Mouse (Mus musculus) urinary bladder, postnatal 36 days (tissue): Measurements from ENCODE around the gene C2cd4b.
A peak's percentile ranks its signal among the peaks of the same experiment; 100 is the strongest.

ENCODE experiments used
- DNase-seq, 2 experiments: peaks; one replicate each; pipeline ENCODE4 v3.0.0; 2022; ENCODE audit warnings: low spot score in 2 of 2, mixed read lengths in 1 of 2

C2cd4b gene

DNA sequence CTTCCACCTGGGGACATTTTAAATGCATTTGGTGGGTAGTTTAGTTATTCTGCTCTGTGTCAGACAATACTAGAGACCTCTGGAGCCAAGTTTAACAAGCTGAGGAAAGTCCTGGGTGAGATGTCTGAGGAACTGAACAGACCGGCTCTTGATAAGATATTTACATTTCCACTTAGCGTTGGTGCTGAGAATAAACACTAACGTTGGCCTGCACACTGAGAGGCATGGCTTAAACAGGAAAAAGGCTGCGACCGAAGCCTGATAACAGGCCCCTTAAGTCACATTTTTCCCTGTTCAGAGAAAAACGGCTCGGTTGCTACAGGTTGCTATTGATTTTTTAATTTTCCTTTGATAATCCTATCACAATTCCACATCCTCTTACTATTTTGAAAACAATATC is 12.1 kb downstream of the C2cd4b start:
- no peak for DNase-seq

DNA sequence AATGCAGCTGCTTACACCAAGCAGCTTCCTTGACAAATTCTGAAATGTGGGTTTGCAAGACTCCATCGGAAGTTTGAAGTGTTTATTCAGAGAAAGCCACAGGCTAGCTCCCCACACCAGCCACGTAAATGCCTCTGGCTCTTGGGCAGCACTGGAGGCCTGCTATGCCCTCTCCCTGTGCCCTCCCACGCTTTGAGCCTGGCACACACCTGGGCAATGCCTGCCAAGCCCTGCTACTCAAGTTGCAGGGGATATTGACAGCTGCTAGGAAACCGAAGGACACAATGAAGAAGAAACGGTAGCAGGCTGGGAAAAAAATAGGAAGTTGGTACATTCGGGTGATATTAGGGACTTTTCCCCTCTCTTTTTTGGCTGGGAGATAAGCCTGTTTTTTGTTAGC is 15.0 kb downstream of the C2cd4b start:
- DNase-seq: no peak

DNA sequence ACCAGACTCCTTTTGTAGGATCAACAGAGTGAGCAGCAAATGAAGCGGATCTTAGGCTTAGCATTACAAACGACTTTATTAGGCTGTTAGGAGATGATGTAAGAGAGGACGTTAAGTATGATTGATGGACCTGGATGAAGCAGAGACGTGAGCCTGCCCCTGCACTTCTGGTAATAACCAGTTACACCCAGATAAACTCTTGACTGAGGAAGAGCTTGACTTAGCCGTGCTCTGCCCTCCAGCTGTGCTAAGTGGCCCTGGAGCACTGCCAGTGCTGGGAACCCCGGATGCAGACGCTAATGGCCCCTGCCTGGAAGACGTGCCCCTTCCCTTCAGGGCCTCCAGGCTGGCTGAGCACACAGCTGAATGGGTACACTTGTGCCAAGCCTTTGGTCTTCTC is 19.3 kb downstream of the C2cd4b start:
- DNase-seq: no peak

GRCm38 (mm10) chr9:67782786-67783185 is 23.5 kb downstream of the C2cd4b start:
- no peak for DNase-seq

DNA sequence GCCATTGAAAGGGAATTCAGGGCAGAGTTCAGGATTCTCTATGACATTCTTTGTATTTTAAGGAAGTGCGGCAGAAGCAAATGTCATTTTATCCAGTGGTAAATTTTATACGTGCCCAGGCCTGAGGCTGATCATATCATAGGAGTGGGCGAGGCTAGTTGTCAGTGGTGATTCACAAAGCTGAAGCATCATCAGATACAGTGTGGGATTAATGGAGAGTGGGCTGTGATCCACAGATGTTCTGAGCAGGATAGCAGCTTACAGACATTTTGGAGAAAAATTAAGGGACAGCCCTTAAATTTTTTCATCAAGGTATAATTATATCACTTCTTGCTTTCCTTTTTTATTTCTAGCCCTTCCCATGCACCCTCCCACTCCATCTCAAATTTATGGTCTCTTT is 24.2 kb downstream of the C2cd4b start:
- DNase-seq: no peak

DNA sequence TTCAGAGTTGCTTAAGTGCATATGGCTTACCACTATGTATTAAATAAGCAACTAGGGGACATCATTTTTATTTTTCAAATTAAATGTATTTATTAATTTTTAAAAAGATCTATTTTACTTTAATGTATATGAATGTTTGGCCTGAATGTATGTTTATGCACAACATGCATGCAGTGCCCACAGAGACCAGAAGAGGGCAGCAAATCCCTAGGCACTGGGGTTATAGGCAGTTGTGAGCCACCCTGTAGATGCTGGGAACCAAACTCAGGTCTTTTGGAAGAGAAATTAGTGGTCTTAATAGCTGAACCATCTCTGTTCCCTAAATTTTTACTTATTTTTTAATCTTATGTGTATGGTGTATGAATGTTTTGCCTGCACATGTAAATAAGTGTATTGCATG is 24.7 kb downstream of the C2cd4b start:
- no peak for DNase-seq

- no peak for DNase-seq
Measured at GRCm38 (mm10) chr9:67786311-67786710, 27.1 kb downstream of the C2cd4b start.

DNA sequence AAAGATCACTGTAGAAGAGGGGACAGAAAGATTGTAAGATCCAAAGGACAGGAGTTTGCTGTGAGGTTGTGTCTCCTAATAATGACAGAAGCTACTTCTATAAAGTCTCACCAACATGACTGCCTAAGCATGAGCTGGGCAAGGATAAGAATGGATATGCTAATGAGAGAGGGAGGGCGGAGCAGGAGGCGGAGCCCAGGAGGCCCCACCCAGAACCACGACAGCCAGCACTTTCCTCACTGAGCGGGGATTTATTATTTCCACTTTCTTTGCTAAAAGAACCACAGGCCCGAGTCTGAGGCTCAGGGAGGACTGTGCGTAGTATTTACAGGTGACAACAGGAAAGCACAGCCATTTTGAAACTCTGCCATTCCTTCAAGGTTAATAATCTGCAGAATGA is 28.4 kb downstream of the C2cd4b start:
- no peak for DNase-seq

GRCm38 (mm10) chr9:67792405-67792804 is 33.2 kb downstream of the C2cd4b start:
- no peak for DNase-seq

DNA sequence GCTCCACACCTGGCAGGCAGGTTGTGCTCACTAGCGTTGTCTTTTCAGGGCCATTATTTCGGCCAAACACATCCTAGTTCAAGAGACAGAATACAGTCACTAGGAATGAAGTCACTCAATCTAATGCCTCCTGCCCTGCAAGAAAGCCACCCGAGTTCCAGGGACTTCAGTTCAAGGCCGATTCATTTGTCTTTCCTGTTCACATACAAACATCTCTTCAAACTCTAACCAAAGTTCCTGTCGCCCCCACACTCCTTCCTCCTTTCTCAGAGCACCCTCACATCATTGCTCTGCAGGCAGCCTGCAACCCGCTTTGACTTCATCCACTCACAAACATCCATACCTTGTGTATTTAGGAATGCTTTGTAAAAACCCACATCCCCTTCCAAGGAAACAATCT is 34.3 kb downstream of the C2cd4b start:
- DNase-seq: no peak

DNA sequence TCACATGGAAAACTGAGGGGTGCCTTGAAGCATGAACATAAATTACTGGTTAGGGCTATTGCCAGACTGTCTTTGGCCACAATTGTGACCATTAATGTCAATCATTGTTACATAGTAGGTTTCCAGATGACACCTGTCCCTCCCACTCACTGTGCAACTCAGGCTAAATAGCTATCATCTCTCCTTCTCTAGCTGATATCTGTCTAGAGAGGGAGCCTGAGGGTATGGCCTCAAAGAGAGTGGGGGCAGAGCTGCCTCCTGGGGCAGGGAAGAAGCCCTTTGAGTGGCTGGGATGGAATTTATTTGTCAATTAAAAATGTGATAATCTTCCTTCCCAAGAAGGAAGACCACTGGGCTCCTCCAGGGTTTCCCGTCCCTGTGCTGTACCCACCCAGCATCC is 35.0 kb downstream of the C2cd4b start:
- no peak for DNase-seq

- DNase-seq: no peak
Measured at GRCm38 (mm10) chr9:67794668-67795067, 35.4 kb downstream of the C2cd4b start.

DNA sequence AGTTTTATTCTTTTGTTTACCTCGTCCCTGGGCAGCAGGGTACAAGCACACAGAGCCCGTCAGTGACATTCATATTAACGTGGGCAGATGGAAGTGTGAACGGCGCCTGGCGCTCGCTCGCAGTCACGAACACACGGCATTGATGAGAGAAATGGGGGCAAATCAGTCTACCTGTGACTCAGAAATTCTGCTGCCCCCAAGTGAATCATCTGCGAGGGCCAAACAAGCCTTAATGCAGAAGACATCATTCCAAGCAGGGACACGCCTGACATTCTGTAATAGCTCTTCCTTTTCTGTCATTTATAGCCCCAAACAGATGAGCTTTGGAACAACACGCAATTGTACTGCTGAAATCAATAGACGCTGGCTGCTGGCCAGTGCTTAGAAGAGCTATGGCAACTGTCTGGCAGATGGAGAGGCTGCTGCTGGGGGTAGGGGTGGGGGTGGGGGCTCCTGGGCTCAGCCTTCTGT is 36.0 kb downstream of the C2cd4b start:
- no peak for DNase-seq

DNA sequence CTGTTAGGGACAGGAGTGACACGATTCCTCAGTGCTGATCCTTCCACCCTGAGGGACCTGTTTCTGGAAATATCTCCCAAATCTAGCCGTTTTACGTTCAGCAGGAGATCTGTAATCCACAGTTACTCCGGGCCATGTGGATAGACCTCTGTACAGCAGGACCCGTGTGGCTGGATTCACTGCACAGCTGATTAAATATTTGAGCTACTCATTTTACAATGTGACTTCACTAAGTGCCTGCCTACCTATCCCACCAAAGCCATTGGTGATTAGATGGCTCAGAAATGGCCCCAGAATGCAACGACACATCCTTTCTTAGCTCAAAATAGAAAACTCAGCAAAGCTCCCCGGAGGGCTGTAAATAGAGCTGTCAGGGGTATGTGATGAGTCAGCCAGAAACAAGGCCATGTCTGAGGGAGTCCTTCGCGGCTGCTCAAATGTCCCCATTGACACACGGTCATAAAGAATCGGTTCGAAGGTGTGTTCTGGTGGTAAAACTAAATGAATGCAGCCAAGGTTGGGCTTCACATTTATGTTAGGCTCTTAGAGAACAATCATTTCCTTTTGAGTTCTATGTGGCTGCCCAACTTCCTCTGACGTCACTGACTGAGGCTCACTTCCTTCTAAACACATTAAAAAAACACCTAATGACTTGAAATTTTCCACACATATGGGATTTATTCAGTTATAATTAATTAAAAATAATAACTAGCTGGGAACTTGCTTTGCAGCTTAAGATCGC is 40.0 kb downstream of the C2cd4b start:
- no peak for DNase-seq

GRCm38 (mm10) chr9:67802241-67802640 is 43.0 kb downstream of the C2cd4b start:
- DNase-seq: peak; percentile 28 to 31

- no peak for DNase-seq
Measured at GRCm38 (mm10) chr9:67807000-67807399, 47.8 kb downstream of the C2cd4b start.

- DNase-seq: no peak
Measured at GRCm38 (mm10) chr9:67810527-67810926, 51.3 kb downstream of the C2cd4b start.
